In genomic region chr13:55963005-55963620, GRCm38 (mm10) we compare ENCODE assay signal across 8 mouse cellular contexts.
DNase-seq lines count a peak whose midpoint lies in the region; ATAC-seq and TF ChIP-seq lines count a peak whose summit lies in the region.

No protein-coding gene starts in this region.

- peaks cover 0 to 18% of the 10 kb centered on the region in 2 experiments; a peak in 2 of 4 replicates for H3K4me1 ChIP-seq in CH12.LX (ENCODE audit: control insufficient read depth in 1 of 2, insufficient read depth in 2 of 2)
- H3K4me1 ChIP-seq in lung, embryonic 14.5 days (ENCODE audit: insufficient read depth), result 0 out of 2 replicates have a peak, but pooled peaks cover 5% of the 10 kb centered on the region

- no peak overlapping the region for H3K9ac ChIP-seq in CH12.LX (ENCODE audit: insufficient read depth, low read depth)
- no peak overlapping the region for H3K9ac ChIP-seq in lung, embryonic 14.5 days

- intact Hi-C loops in heart, postnatal 14 days (cut with DNase I), result loop anchor here (5.0 kb wide), 2 partner anchors 126 to 226 kb away; partner anchors contain the start of gene Pitx1

- no peak for TF ChIP-seq POLR2A in CH12.LX (IDR thresholded peaks at IDR 0.05; ENCODE audit: low read depth, low read length)

- dilution Hi-C loops in CH12.LX (cut with MboI; ENCODE audit: extremely low pct_ligation_motif_present, extremely low pct_unique_long_range_greater_than_20kb, low sequenced_read_pairs), result no loop called here

- in situ Hi-C loops in CH12.LX (cut with MboI; ENCODE audit: low pct_ligation_motif_present, low pct_unique_long_range_greater_than_20kb, low sequenced_read_pairs), result no loop called here

- H3K4me3 ChIP-seq in CH12.LX (replicated peaks in 1 of 3; ENCODE audit: low read depth in 2 of 3, low read length in 2 of 3, poor library complexity in 1 of 3), result no peak overlapping the region
- H3K4me3 ChIP-seq in lung, embryonic 14.5 days (ENCODE audit: low read depth, low read length), result peak overlapping the region; percentile 1

- H3K36me3 ChIP-seq in CH12.LX (replicated peaks in 1 of 2; ENCODE audit: control insufficient read depth in 1 of 2, insufficient read depth in 1 of 2, low read length in 1 of 2), result no peaks in the 10 kb centered on the region
- H3K36me3 ChIP-seq in lung, embryonic 14.5 days (ENCODE audit: insufficient read depth), result no peaks in the 10 kb centered on the region

- no peak for TF ChIP-seq EP300 in CH12.LX (IDR thresholded peaks at IDR 0.05; ENCODE audit: low read length)

- DNase-seq in CH12.LX (ENCODE audit: extremely low read depth), result peak; percentile 71
- peak; percentile 68 for DNase-seq in adrenal gland, postnatal 25 days
- DNase-seq in heart, postnatal 14 days, result peak; percentile 42 to 74
- DNase-seq in large intestine, adult 2 months (ENCODE audit: low read depth, low spot score), result peak; percentile 29
- DNase-seq in lung, embryonic 14.5 days, result peak; percentile 88
- peak; percentile 87 for DNase-seq in retina, embryonic 14.5 days (ENCODE audit: low spot score)
- DNase-seq in urinary bladder, postnatal 10 days (ENCODE audit: low spot score), result peak; percentile 56

- peak; percentile 35 to 89; a peak in 3 of 4 replicates for TF ChIP-seq CTCF in CH12.LX (conservative IDR thresholded peaks at IDR 0.05 in 1 of 2, IDR thresholded peaks at IDR 0.05 in 1 of 2; ENCODE audit: low read depth in 2 of 2, low read length in 2 of 2)
- TF ChIP-seq CTCF in lung, embryonic 14.5 days (IDR thresholded peaks at IDR 0.05; ENCODE audit: low read depth), result peak; percentile 93

- no peaks in the 10 kb centered on the region for H3K9me3 ChIP-seq in CH12.LX (replicated peaks; ENCODE audit: low read length)
- H3K9me3 ChIP-seq in lung, embryonic 14.5 days (ENCODE audit: low read depth, low read length), result no peaks in the 10 kb centered on the region

- peak overlapping the region; percentile 55 for H3K4me2 ChIP-seq in CH12.LX (ENCODE audit: insufficient read depth, low read depth, poor library complexity, severe bottlenecking)
- peak overlapping the region; percentile 45 for H3K4me2 ChIP-seq in lung, embryonic 14.5 days

- H3K27ac ChIP-seq in CH12.LX (ENCODE audit: insufficient read depth, low read depth), result no peak overlapping the region
- H3K27ac ChIP-seq in lung, embryonic 14.5 days (ENCODE audit: low read depth), result no peak overlapping the region

- peak; percentile 94 for TF ChIP-seq RAD21 in CH12.LX (IDR thresholded peaks at IDR 0.05; ENCODE audit: low read depth, low read length)

- WGBS in large intestine, adult 2 months, result 12% methylated on average over 22 of the region's 22 CpGs
- 8% methylated on average over 22 of the region's 22 CpGs for WGBS in lung, embryonic 14.5 days

- peaks cover 17% of the 10 kb centered on the region for H3K27me3 ChIP-seq in CH12.LX (replicated peaks)
- H3K27me3 ChIP-seq in lung, embryonic 14.5 days (ENCODE audit: insufficient read depth, low read length), result peaks cover 43% of the 10 kb centered on the region

- no peaks in the 10 kb centered on the region for H3K79me2 ChIP-seq in CH12.LX (replicated peaks; ENCODE audit: control insufficient read depth, extremely low read depth, insufficient read depth, poor library complexity, severe bottlenecking)

- ATAC-seq in erythroid progenitor cell, adult 5-6 weeks (replicated peaks; ENCODE audit: low FRiP score, poor library complexity, severe bottlenecking), result 0 out of 2 replicates have a peak, but pooled peaks have one; percentile 19
- ATAC-seq in lung, embryonic 14.5 days (ENCODE audit: insufficient read depth), result peak; percentile 67; the same call in 1 of the 2 replicates

TF ChIP-seq in CH12.LX, 34 proteins besides CTCF, POLR2A, EP300 and RAD21:
- TF ChIP-seq POLR2AphosphoS2 (IDR thresholded peaks at IDR 0.05; ENCODE audit: low read depth, low read length) (no peak), ZC3H11A (IDR thresholded peaks at IDR 0.05; ENCODE audit: low read depth, low read length) (peak; percentile 30), KAT2A (IDR thresholded peaks at IDR 0.05; ENCODE audit: insufficient replicate concordance, low read length) (no peak), SMC3 (IDR thresholded peaks at IDR 0.05; ENCODE audit: low read depth, low read length) (peak; percentile 85), ELF1 (IDR thresholded peaks at IDR 0.05; ENCODE audit: low read depth, low read length) (peak; percentile 53; the same call in 1 of the 2 replicates), ZMIZ1 (IDR thresholded peaks at IDR 0.05; ENCODE audit: low read depth, low read length) (no peak), TBP (conservative IDR thresholded peaks at IDR 0.05; ENCODE audit: low read depth, low read length) (no peak), NELFE (IDR thresholded peaks at IDR 0.05; ENCODE audit: low read depth, low read length) (no peak), USF1 (IDR thresholded peaks at IDR 0.05; ENCODE audit: low read depth, low read length) (no peak), ZKSCAN1 (IDR thresholded peaks at IDR 0.05; ENCODE audit: borderline replicate concordance, low read depth, low read length) (no peak), JUND (conservative IDR thresholded peaks at IDR 0.05; ENCODE audit: low read depth, low read length) (no peak)

Comparison
In these comparisons a context has a peak if more than half of its experiments do, and no peak if none do; other contexts are left out.
1. DNase-seq: peak in every context shown above with its lines; median percentile 88 in lung, embryonic 14.5 days; 87 in retina, embryonic 14.5 days; 71 in CH12.LX; 68 in adrenal gland, postnatal 25 days; 58 in heart, postnatal 14 days; 56 in urinary bladder, postnatal 10 days; 29 in large intestine, adult 2 months.